Mouse (Mus musculus) thymus, postnatal 4 days (tissue): ENCODE results near the gene Kcna6.

Source experiments
- DNase-seq: peaks from one replicate; pipeline ENCODE4 v3.0.0; 2021

Kcna6 gene

GRCm38 (mm10) chr6:126740211-126741142 lies at the start of gene Kcna6:
TSS of gene Kcna6 (minus strand) at chr6:126740674.
- DNase-seq, result no peak

- DNase-seq, result no peak
These were observed 48.4 kb upstream of the Kcna6 start for GRCm38 (mm10) chr6:126788863-126789262.

- DNase-seq, result no peak
These were observed 43.7 kb upstream of the Kcna6 start for GRCm38 (mm10) chr6:126784206-126784605.

- no peak for DNase-seq
These were observed 43.2 kb upstream of the Kcna6 start for GRCm38 (mm10) chr6:126783651-126784066.

GRCm38 (mm10) chr6:126783056-126783455 lies 42.6 kb upstream of the Kcna6 start:
- DNase-seq, result no peak

GRCm38 (mm10) chr6:126777889-126778288 lies 37.4 kb upstream of the Kcna6 start:
- no peak for DNase-seq

- no peak for DNase-seq
These were observed 33.4 kb upstream of the Kcna6 start for GRCm38 (mm10) chr6:126773873-126774272.

GRCm38 (mm10) chr6:126772326-126772725 lies 31.9 kb upstream of the Kcna6 start:
- no peak for DNase-seq

- no peak for DNase-seq
These were observed 29.8 kb upstream of the Kcna6 start for GRCm38 (mm10) chr6:126770146-126770731.

- peak; percentile 70 for DNase-seq
These were observed 28.6 kb upstream of the Kcna6 start for GRCm38 (mm10) chr6:126768957-126769665.

GRCm38 (mm10) chr6:126767610-126768532 lies 27.4 kb upstream of the Kcna6 start:
- no peak for DNase-seq

GRCm38 (mm10) chr6:126766552-126766951 lies 26.1 kb upstream of the Kcna6 start:
- no peak for DNase-seq

- no peak for DNase-seq
These were observed 24.2 kb upstream of the Kcna6 start for GRCm38 (mm10) chr6:126764563-126765091.

- no peak for DNase-seq
These were observed 20.9 kb upstream of the Kcna6 start for GRCm38 (mm10) chr6:126761362-126761761.

- DNase-seq, result no peak
These were observed 15.4 kb upstream of the Kcna6 start for GRCm38 (mm10) chr6:126755729-126756411.

- DNase-seq, result no peak
These were observed 12.0 kb upstream of the Kcna6 start for GRCm38 (mm10) chr6:126752520-126752919.

- DNase-seq, result no peak
These were observed 5.4 kb upstream of the Kcna6 start for GRCm38 (mm10) chr6:126745888-126746287.

GRCm38 (mm10) chr6:126742610-126743009 lies 2.1 kb upstream of the Kcna6 start:
- DNase-seq, result no peak

GRCm38 (mm10) chr6:126739326-126740210 lies 906 bp downstream of the Kcna6 start:
- DNase-seq, result peak; percentile 51

GRCm38 (mm10) chr6:126736996-126737395 lies 3.5 kb downstream of the Kcna6 start:
- DNase-seq, result no peak
